Mouse (Mus musculus) lung, postnatal 14 days (tissue): ENCODE data around the gene Mad2l1.

Experiments used
- DNase-seq: peaks from one replicate; pipeline ENCODE4 v3.0.0; 2021

Gene Mad2l1

DNA sequence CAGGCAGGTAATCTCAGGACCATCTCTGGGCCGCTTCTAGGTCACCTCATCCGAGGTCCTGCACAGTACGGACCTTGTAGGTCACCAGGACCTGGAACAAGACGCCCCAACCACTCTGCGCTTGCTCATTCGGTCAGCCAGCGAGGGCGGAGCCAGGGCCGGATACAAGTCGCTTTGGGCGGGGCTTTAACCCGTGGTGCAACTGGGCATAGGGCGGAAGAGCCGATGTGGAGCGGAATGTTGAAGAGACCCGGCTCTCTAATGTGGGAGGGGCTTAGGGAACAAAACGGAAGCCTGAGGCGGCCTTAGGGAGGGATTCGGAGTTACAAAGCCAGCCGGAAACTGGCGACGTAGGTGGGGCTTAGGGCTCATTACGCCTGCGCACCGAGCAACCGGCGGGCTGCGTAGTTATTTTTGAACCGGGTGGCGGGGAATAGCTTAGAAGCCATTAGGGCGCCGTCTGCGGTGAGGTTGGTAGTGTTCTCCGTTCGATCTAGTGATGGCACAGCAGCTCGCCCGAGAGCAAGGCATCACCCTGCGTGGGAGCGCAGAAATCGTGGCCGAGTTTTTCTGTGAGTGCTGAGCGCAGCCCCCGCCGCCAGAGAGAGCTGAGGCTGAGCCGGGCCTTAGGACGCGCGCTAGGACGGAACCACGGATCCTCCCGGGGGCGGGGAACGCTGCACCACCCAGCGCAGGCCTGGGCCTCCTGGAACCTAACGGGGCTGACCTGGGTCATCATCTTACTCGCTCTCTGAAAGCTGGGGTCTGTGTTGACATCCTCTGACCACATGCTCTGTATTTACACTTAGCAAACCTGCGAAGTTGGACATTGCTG is at the start of gene Mad2l1:
Gene Mad2l1 (plus strand): TSS at position 363 of the 835 bp plus-strand sequence.
- DNase-seq, result peak; percentile 98

DNA sequence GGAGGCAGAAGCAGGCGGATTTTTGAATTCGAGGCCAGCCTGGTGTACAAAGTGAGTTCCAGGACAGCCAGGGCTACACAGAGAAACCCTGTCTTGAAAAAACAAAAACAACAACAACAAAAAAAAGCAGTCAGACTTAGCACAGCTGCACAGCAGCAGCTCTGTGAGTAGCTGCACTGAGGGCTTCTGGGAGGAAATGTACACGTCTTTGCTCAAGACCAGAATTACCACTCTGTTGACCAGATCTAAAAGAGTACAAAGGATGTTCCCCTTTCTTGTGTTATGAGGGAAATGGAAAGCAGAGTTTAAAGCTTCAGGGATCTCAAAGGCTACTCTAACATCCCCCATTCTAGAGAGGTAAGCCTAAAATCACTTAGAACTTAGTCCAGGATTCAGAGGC is 41.5 kb upstream of the Mad2l1 start:
- DNase-seq, result no peak

DNA sequence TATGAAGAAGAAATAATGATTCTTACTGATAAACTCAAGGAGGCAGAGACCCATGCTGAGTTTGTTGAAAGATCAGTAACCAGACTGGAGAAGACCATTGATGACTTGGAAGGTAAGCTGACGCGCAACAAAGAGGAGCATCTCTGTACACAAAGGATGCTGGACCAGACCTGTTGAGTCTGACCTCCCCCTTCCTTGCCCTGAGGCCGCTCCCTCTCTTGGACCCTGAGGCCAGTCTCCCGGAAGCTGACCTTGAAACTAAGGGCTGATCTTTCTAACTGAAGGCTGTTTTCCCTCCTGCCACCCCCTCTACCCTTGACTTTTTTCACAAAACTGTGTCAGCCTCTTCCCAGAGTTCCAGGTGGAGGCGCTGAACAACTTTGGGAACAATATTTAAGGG is 18.8 kb upstream of the Mad2l1 start:
- no peak for DNase-seq

DNA sequence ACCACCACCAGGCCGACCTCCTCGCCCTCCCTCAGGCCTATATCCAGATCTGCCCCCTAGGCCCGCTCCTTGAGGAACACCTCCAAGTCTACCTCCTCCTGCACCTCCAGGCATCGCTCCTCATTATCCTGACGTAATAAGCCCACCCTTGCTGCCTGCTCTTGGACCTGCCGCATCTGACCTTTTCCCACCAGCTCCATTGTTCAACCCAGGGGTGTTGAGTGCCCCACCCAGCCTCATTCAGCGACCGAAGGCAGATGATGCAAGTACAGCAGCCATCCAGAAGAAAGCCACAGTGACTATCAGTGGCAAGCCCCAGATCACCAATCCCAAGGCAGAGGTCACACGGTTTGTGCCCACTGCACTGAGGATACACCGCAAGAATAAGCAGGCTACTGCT is 6.8 kb upstream of the Mad2l1 start:
- DNase-seq, result no peak

DNA sequence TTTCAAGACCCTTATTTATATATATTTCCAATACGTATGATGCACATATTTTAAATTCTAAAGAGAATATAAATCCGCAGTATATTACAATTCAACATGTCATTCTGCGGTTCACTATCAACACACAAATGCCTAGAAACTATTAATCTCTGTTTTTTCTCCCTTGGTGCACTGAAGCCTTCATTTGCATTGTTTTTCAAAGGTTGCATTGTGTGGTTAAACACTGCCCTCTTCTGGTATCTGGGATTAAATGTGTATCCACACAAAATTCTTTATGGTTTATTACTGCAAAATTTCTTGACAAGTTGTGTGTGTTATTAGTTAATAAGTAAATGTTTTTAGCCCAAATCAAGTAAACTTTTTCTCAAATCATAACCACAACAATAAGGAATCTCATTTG is 1.9 kb upstream of the Mad2l1 start:
- DNase-seq, result peak; percentile 29

DNA sequence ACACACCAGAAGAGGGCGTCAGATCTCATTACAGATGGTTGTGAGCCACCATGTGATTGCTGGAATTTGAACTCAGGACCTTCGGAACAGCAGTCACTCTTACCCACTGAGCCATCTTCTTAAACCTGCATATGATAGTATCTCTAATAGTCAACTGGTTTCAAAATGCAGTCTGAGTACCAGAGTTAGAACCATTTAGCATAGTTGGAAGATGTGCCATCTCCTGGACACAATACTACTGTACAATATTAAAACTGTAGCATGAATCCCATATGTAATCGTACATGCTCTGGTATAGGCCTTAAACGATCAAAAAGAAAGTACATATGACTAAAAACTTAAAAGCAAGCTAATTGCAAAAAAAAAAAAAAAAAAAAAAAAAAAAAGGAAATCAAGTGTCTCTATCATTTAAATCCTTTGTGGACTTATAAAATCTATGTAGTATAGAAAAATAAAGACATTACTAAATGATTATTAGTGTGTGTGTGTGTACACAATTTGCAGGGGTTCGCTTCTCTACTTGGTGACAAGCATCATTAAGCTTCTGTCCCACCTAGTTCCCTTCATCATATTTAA is 736 bp upstream of the Mad2l1 start:
- DNase-seq, result no peak

DNA sequence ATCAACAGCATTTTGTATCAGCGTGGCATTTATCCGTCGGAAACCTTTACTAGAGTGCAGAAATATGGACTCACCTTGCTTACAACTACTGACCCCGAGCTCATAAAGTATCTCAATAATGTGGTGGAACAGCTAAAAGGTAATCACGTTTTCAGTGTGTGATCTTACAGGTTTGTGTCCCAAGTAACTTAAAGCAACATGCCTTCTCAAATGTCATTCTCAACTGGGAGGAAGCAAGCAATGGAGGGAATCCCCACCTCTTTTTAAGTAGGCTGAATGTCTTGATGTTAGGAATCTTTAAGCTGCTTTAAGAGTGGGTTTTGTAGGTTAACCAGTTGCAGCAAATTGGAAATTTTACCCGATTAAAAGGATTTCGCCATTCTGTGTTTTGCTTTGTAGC is 776 bp downstream of the Mad2l1 start:
- DNase-seq, result no peak

DNA sequence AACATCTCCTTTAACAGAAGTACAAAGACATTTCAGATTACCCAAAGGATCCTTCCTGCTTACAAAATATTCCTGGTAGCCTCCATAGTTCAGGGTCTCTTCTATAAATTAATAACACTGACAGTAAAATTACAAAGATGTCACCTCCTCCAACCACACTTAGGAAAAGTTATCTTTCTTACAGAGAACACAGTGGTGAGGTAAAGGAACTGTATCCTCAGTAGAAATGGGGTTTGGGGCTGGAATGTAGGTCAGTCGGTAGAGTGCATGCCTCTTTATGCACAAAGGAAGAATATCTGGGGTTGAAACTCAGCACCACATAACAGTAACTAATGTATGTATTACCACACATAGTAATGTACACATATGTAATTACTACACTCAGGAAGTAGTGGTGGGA is 24.8 kb downstream of the Mad2l1 start, which contains the start of gene Vmn1r32:
Gene Vmn1r32 (minus strand): TSS at position 101 of the 400 bp plus-strand sequence.
- no peak for DNase-seq

DNA sequence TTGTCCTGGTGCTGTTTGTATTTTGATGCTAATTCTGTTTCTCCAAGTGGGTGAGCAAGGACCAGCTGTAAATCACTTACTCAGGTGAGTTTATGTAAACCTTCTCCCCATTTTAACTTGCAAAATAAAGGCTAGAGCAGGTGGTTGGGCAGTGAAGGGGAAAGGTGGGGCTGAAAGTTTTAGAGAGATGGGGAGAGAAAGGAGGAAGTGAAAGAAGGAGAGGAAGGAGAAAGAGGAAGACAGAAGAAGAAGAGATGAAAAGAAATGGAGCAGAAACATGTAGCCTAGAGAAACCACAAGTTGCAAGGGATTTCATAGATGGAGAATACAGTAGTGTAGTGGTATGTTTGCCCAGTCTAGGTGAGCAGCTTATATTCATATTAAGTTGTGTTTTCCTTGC is 60.6 kb downstream of the Mad2l1 start:
- DNase-seq, result no peak
